Mouse (Mus musculus): Measurements from ENCODE around the gene Slc35c2.

DNA sequence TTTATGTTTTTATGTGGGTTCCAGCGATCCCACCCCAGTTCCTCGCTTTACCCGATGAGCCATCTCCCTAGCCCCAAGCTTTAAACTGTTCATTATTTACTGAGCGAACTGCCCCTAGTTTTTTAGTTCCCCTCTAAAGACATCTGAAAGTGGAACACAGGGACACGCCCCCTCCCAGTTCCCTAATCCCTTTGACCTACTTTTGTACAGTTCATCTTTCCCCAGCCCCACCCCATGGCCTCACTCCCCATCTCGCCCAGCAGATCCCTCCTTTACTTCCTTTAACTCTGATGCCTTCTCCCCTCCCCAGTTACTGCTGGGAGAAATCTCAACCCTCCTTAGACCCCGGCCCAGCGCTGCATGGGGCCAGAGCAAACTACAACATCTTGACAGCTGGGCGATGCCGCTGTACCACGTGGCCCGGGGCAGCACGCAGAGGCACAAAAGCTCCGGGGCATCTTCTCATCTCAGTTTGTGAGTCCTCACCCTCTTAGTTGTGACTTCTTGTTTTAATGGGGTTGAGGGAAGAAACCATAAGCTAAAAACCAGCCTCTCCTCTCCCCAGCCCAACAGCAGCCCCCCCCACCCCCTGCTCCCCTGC, 45.0 kb upstream of the Slc35c2 start:
- no peak for TF ChIP-seq CTCF (IDR thresholded peaks at IDR 0.05; ENCODE audit: control insufficient read depth, insufficient read depth, insufficient read length)
- no peak for TF ChIP-seq MAX (IDR thresholded peaks at IDR 0.05)
- no peak for TF ChIP-seq CEBPB (IDR thresholded peaks at IDR 0.05; ENCODE audit: low read depth)
- TF ChIP-seq USF1 (IDR thresholded peaks at IDR 0.05; ENCODE audit: low read depth), result no peak
- TF ChIP-seq MYOD1 (IDR thresholded peaks at IDR 0.05; ENCODE audit: control insufficient read depth, insufficient read length, low read depth), result no peak
- TF ChIP-seq FOSL1 (IDR thresholded peaks at IDR 0.05; ENCODE audit: insufficient read depth, low read length, poor library complexity, severe bottlenecking), result no peak
- no peak for TF ChIP-seq MYOG (IDR thresholded peaks at IDR 0.05; ENCODE audit: control insufficient read depth, extremely low read depth, insufficient read length)
